Comparison of ENCODE assay signal across 8 mouse cellular contexts in genomic region chr9:107553541-107554318, GRCm38 (mm10). TPM values are rescaled to one million over a fixed set of nuclear protein-coding genes. Genes with fewer than 3 reads are reported as not detected.
DNase-seq lines count a peak whose midpoint lies in the region; ATAC-seq and TF ChIP-seq lines count a peak whose summit lies in the region.

No protein-coding gene starts in this region.

- peak overlapping the region; percentile 58 for H3K9ac ChIP-seq in hindbrain, embryonic 11.5 days (ENCODE audit: low read depth, low read length)
- peak overlapping the region; percentile 94 for H3K9ac ChIP-seq in liver, embryonic 15.5 days

- no peaks in the 10 kb centered on the region; the same call in 1 of the 2 replicates for H3K36me3 ChIP-seq in testis, adult 2 months (ENCODE audit: control insufficient read depth, insufficient read depth, low read length)
- H3K36me3 ChIP-seq in hindbrain, embryonic 11.5 days (ENCODE audit: control insufficient read depth, insufficient read depth, low read length), result peaks cover 8% of the 10 kb centered on the region; the same call in 1 of the 2 replicates
- peaks cover 17% of the 10 kb centered on the region for H3K36me3 ChIP-seq in liver, embryonic 15.5 days (replicated peaks)
- H3K36me3 ChIP-seq in splenic B cell, adult 2 months (ENCODE audit: control insufficient read depth, insufficient read depth, low read length, poor library complexity, severe bottlenecking), result peaks cover 10% of the 10 kb centered on the region

- H3K27me3 ChIP-seq in testis, adult 2 months (ENCODE audit: control insufficient read depth, insufficient read depth, low read length), result no peaks in the 10 kb centered on the region
- H3K27me3 ChIP-seq in hindbrain, embryonic 11.5 days (ENCODE audit: control insufficient read depth, insufficient read depth, low read length), result peaks cover 33% of the 10 kb centered on the region
- peaks cover 44% of the 10 kb centered on the region for H3K27me3 ChIP-seq in liver, embryonic 15.5 days
- no peaks in the 10 kb centered on the region for H3K27me3 ChIP-seq in splenic B cell, adult 2 months (ENCODE audit: control insufficient read depth, insufficient read depth, low read length, poor library complexity, severe bottlenecking)

- 6% methylated on average over 37 of the region's 37 CpGs for WGBS in hindbrain, embryonic 11.5 days
- 4% methylated on average over 37 of the region's 37 CpGs for WGBS in liver, embryonic 15.5 days (ENCODE audit: insufficient replicate concordance)

- H3K9me3 ChIP-seq in hindbrain, embryonic 11.5 days (ENCODE audit: control insufficient read depth, low read length), result no peaks in the 10 kb centered on the region
- H3K9me3 ChIP-seq in liver, embryonic 15.5 days (replicated peaks), result no peaks in the 10 kb centered on the region

- peak; percentile 14 for ATAC-seq in hindbrain, embryonic 11.5 days (ENCODE audit: low FRiP score)
- peak; percentile 37 for ATAC-seq in liver, embryonic 15.5 days (ENCODE audit: insufficient read depth)

- peak overlapping the region; percentile 88 for H3K4me3 ChIP-seq in testis, adult 2 months (ENCODE audit: control insufficient read depth, low read depth, low read length)
- peak overlapping the region; percentile 77 for H3K4me3 ChIP-seq in hindbrain, embryonic 11.5 days (ENCODE audit: low read depth, low read length)
- peak overlapping the region; percentile 83 for H3K4me3 ChIP-seq in liver, embryonic 15.5 days (replicated peaks)

- TF ChIP-seq POLR2A in testis, adult 2 months (IDR thresholded peaks at IDR 0.05; ENCODE audit: control insufficient read depth, low read depth, low read length), result no peak

- TF ChIP-seq CTCF in testis, adult 2 months (IDR thresholded peaks at IDR 0.05; ENCODE audit: control insufficient read depth, insufficient read depth, insufficient replicate concordance, low read depth, low read length), result no peak

- H3K27ac ChIP-seq in testis, adult 2 months (ENCODE audit: control insufficient read depth, insufficient read depth, low read depth, low read length), result peak overlapping the region; percentile 76
- H3K27ac ChIP-seq in hindbrain, embryonic 11.5 days (ENCODE audit: low read depth, low read length), result peak overlapping the region; percentile 43
- H3K27ac ChIP-seq in liver, embryonic 15.5 days (replicated peaks), result peak overlapping the region; percentile 95

- DNase-seq in adrenal gland, adult 2 months, result peak; percentile 64
- DNase-seq in adrenal gland, adult 8-10 months, result no peak
- no peak for DNase-seq in testis, postnatal 10 days (ENCODE audit: low spot score)
- DNase-seq in hindbrain, embryonic 11.5 days (ENCODE audit: low spot score), result no peak
- DNase-seq in splenic B cell, adult 2 months (ENCODE audit: low read depth, low spot score), result peak; percentile 42
- no peak for DNase-seq in gastrocnemius, postnatal 4 days (ENCODE audit: low spot score in 2 of 2)

- H3K4me1 ChIP-seq in testis, adult 2 months (ENCODE audit: control insufficient read depth, insufficient read depth, low read length), result peaks cover 10% of the 10 kb centered on the region
- peaks cover 14% of the 10 kb centered on the region; the same call in 1 of the 2 replicates for H3K4me1 ChIP-seq in hindbrain, embryonic 11.5 days (replicated peaks; ENCODE audit: control insufficient read depth, insufficient read depth, low read length)
- H3K4me1 ChIP-seq in liver, embryonic 15.5 days (replicated peaks), result peaks cover 66% of the 10 kb centered on the region

- H3K4me2 ChIP-seq in hindbrain, embryonic 11.5 days (replicated peaks; ENCODE audit: low read depth, low read length), result peak overlapping the region; percentile 91
- H3K4me2 ChIP-seq in liver, embryonic 15.5 days, result peak overlapping the region; percentile 97

RNA-seq across cellular contexts. Expression of gene Rassf1, which starts 2.4 kb away (rescaled TPM):
- total RNA-seq in adrenal gland, adult 2 months (2021), result 10 to 100 TPM; 15.5 to 18.6 TPM
- 15.3 and 16.7 TPM in 2 replicates for polyA plus RNA-seq in adrenal gland, adult 2 months (2012; rRNA removed)
- 10 to 100 TPM; 16.1 to 33.1 (median 26.2) TPM for total RNA-seq in adrenal gland, adult 8-10 months (2022)
- polyA plus RNA-seq in testis, adult 2 months (2012; rRNA removed), result 62.8 and 63.4 TPM in 2 replicates
- polyA plus RNA-seq in hindbrain, embryonic 11.5 days (2014; fragmentation: Nextera tagmentation; extraction: Ambion mirVana), result 39.7 and 41.2 TPM in 2 replicates
- 15.8 and 18.7 TPM in 2 replicates for polyA plus RNA-seq in liver, embryonic 15.5 days (2015; fragmentation: Nextera tagmentation; extraction: Ambion mirVana)
- total RNA-seq in gastrocnemius, postnatal 4 days (2021), result 10 to 100 TPM; 31.1 to 39.6 TPM

RNA-seq across cellular contexts. Expression of gene Zmynd10, which starts 6.6 kb away (rescaled TPM):
- total RNA-seq in adrenal gland, adult 2 months (2021), result under 1 TPM; 0.45 to 0.52 TPM
- polyA plus RNA-seq in adrenal gland, adult 2 months (2012; rRNA removed), result 0.37 and 0.61 TPM in 2 replicates
- total RNA-seq in adrenal gland, adult 8-10 months (2022), result 1 to 10 TPM in 1 of 4 experiments, under 1 TPM in 2, not detected in 1; 0.41 to 1.7 (median 0.62) TPM
- 245 and 272 TPM in 2 replicates for polyA plus RNA-seq in testis, adult 2 months (2012; rRNA removed)
- 3.7 and 5.0 TPM in 2 replicates for polyA plus RNA-seq in hindbrain, embryonic 11.5 days (2014; fragmentation: Nextera tagmentation; extraction: Ambion mirVana)
- 0.64 and 1.0 TPM in 2 replicates for polyA plus RNA-seq in liver, embryonic 15.5 days (2015; fragmentation: Nextera tagmentation; extraction: Ambion mirVana)
- total RNA-seq in gastrocnemius, postnatal 4 days (2021), result not detected

RNA-seq across cellular contexts. Expression of gene Tusc2, which starts 9.3 kb away (rescaled TPM):
- total RNA-seq in adrenal gland, adult 2 months (2021), result 10 to 100 TPM; 52.2 to 57.5 TPM
- 88.2 and 94.1 TPM in 2 replicates for polyA plus RNA-seq in adrenal gland, adult 2 months (2012; rRNA removed)
- total RNA-seq in adrenal gland, adult 8-10 months (2022), result 10 to 100 TPM; 55.1 to 64.1 (median 61.8) TPM
- polyA plus RNA-seq in testis, adult 2 months (2012; rRNA removed), result 28.4 and 31.7 TPM in 2 replicates
- polyA plus RNA-seq in hindbrain, embryonic 11.5 days (2014; fragmentation: Nextera tagmentation; extraction: Ambion mirVana), result 88.2 and 92.4 TPM in 2 replicates
- polyA plus RNA-seq in liver, embryonic 15.5 days (2015; fragmentation: Nextera tagmentation; extraction: Ambion mirVana), result 34.1 and 36.1 TPM in 2 replicates
- 10 to 100 TPM; 20.3 to 21.5 TPM for total RNA-seq in gastrocnemius, postnatal 4 days (2021)

RNA-seq across cellular contexts. Expression of gene Nprl2, which starts 11.7 kb away (rescaled TPM):
- 10 to 100 TPM; 27.9 to 31.5 TPM for total RNA-seq in adrenal gland, adult 2 months (2021)
- polyA plus RNA-seq in adrenal gland, adult 2 months (2012; rRNA removed), result 24.2 and 31.9 TPM in 2 replicates
- 10 to 100 TPM; 30.3 to 35.9 (median 32.0) TPM for total RNA-seq in adrenal gland, adult 8-10 months (2022)
- polyA plus RNA-seq in testis, adult 2 months (2012; rRNA removed), result 34.7 and 40.3 TPM in 2 replicates
- 46.2 and 46.5 TPM in 2 replicates for polyA plus RNA-seq in hindbrain, embryonic 11.5 days (2014; fragmentation: Nextera tagmentation; extraction: Ambion mirVana)
- 11.2 and 13.2 TPM in 2 replicates for polyA plus RNA-seq in liver, embryonic 15.5 days (2015; fragmentation: Nextera tagmentation; extraction: Ambion mirVana)
- 10 to 100 TPM; 10.0 to 12.7 TPM for total RNA-seq in gastrocnemius, postnatal 4 days (2021)

RNA-seq across cellular contexts. Expression of gene Cyb561d2, which starts 11.7 kb away (rescaled TPM):
- total RNA-seq in adrenal gland, adult 2 months (2021), result 10 to 100 TPM; 14.6 to 22.0 TPM
- 59.1 and 68.0 TPM in 2 replicates for polyA plus RNA-seq in adrenal gland, adult 2 months (2012; rRNA removed)
- total RNA-seq in adrenal gland, adult 8-10 months (2022), result 10 to 100 TPM; 21.1 to 28.3 (median 25.1) TPM
- 28.3 and 29.4 TPM in 2 replicates for polyA plus RNA-seq in testis, adult 2 months (2012; rRNA removed)
- polyA plus RNA-seq in hindbrain, embryonic 11.5 days (2014; fragmentation: Nextera tagmentation; extraction: Ambion mirVana), result 19.6 and 21.2 TPM in 2 replicates
- polyA plus RNA-seq in liver, embryonic 15.5 days (2015; fragmentation: Nextera tagmentation; extraction: Ambion mirVana), result 13.1 and 13.2 TPM in 2 replicates
- 1 to 10 TPM; 4.6 to 5.9 TPM for total RNA-seq in gastrocnemius, postnatal 4 days (2021)

Comparison
In these comparisons a context has a peak if more than half of its experiments do, and no peak if none do; other contexts are left out.
1. DNase-seq: peak in adrenal gland, adult 2 months (single experiment) and splenic B cell, adult 2 months (single experiment); none in adrenal gland, adult 8-10 months (single experiment), testis, postnatal 10 days (single experiment), hindbrain, embryonic 11.5 days (single experiment) and gastrocnemius, postnatal 4 days (0 of 2).
2. H3K27ac ChIP-seq: peak in every context shown above with its lines; median percentile 95 in liver, embryonic 15.5 days; 76 in testis, adult 2 months; 43 in hindbrain, embryonic 11.5 days.
3. RNA of gene Zmynd10, which starts 6.6 kb away (polyA plus RNA-seq): 245 to 272 TPM in testis, adult 2 months; 3.7 to 5.0 TPM in hindbrain, embryonic 11.5 days, 0.64 to 1.0 TPM in liver, embryonic 15.5 days and 0.37 to 0.61 TPM in adrenal gland, adult 2 months; every median in the first group is over 10 times any median in the second.
4. Peak in every context shown above with its lines, with median percentiles within 50 percentile points of each other: H3K4me3 ChIP-seq.